Mouse (Mus musculus) kidney, postnatal 0 days (tissue): ENCODE measurements around the gene Chac1. TPM values are rescaled to one million over a fixed set of nuclear protein-coding genes. Genes with fewer than 3 reads are reported as not detected.

ENCODE experiments used
- ATAC-seq: fragments of 200-750 bp; cut with Nextera tagmentation; replicated peaks from 2 replicates; pipeline ENCODE4 v1.8.0; 2017; ENCODE audit warnings: low read depth, moderate number of reproducible peaks, moderate TSS enrichment, moderate library complexity; ENCODE audit not compliant: low FRiP score
- DNase-seq: peaks from one replicate; pipeline ENCODE4 v3.0.0-alpha.2; 2016; ENCODE audit warnings: low spot score
- H3K27ac ChIP-seq: fragments of 300-500 bp; sonication (generic); 2 replicates; pipeline ENCODE4 v1.5.1; 2014; ENCODE audit warnings: mild to moderate bottlenecking
- H3K27me3 ChIP-seq: fragments of 300-500 bp; sonication (generic); 2 replicates; pipeline ENCODE4 v1.6.1; 2014; ENCODE audit warnings: low read length, mixed read lengths; ENCODE audit not compliant: insufficient read depth
- H3K36me3 ChIP-seq: fragments of 300-500 bp; sonication (generic); 2 replicates; pipeline ENCODE4 v1.6.1; 2014; ENCODE audit warnings: low read length, mixed read lengths; ENCODE audit not compliant: insufficient read depth
- H3K4me1 ChIP-seq: fragments of 300-500 bp; sonication (generic); replicated peaks from 2 replicates; pipeline ENCODE4 v1.6.1; 2014; ENCODE audit warnings: antibody characterized with exemption, low read length, mixed read lengths; ENCODE audit not compliant: insufficient read depth
- H3K4me2 ChIP-seq: fragments of 300-500 bp; sonication (generic); 2 replicates; pipeline ENCODE4 v1.6.1; 2014; ENCODE audit warnings: mild to moderate bottlenecking, low read length, moderate library complexity, mixed read lengths
- H3K4me3 ChIP-seq: fragments of 300-500 bp; sonication (generic); replicated peaks from 2 replicates; pipeline ENCODE4 v1.5.1; 2014; ENCODE audit warnings: low read depth, low read length
- H3K9ac ChIP-seq: fragments of 300-500 bp; sonication (generic); 2 replicates; pipeline ENCODE4 v1.6.1; 2014; ENCODE audit warnings: low read depth, low read length
- H3K9me3 ChIP-seq: fragments of 300-500 bp; sonication (generic); replicated peaks from 2 replicates; pipeline ENCODE4 v1.6.1; 2016; ENCODE audit warnings: low read length, inconsistent platforms, mixed read lengths
- CTCF ChIP-seq: IDR thresholded peaks from 2 replicates; pipeline ENCODE4 v1.5.1; 2016; ENCODE audit warnings: antibody characterized with exemption, low read depth, mild to moderate bottlenecking, moderate library complexity
- WGBS: fragments of 180-500 bp; shearing (Covaris S2); extraction: QIAGEN DNeasy Blood & Tissue Kit; methylation state at CpG from one replicate; pipeline ENCODE4 v1.1.7; 2014; 5-methylcytosine and 5-hydroxymethylcytosine counted together
- polyA plus RNA-seq: library from polyadenylated mRNA; unstranded; fragments of >200 nt; fragmentation: Nextera tagmentation; extraction: Ambion mirVana; gene quantifications from 2 replicates; pipeline ENCODE4 v1.2.1, GENCODE M21; 2015

Gene Chac1
- polyA plus RNA-seq, 1 experiment from 2014 or later = 0.64 TPM

- Histone ChIP-seq H3K27me3 (no peaks in the 10 kb centered on the region), H3K9ac (no peak overlapping the region), H3K4me1 (no peaks in the 10 kb centered on the region), H3K36me3 (no peaks in the 10 kb centered on the region), H3K9me3 (no peaks in the 10 kb centered on the region), H3K4me2 (peak overlapping the region; percentile 10; the same call in 1 of the 2 replicates), H3K27ac (no peak overlapping the region), H3K4me3 (no peak overlapping the region)
- ATAC-seq (no peak), DNase-seq (no peak)
- 56% methylated on average over 1 of the region's 1 CpGs for WGBS
- no peak for TF ChIP-seq CTCF
Measured at GRCm38 (mm10) chr2:119334135-119334534, 16.9 kb upstream of the Chac1 start.

- Histone ChIP-seq H3K9ac (no peak overlapping the region), H3K27me3 (no peaks in the 10 kb centered on the region), H3K27ac (no peak overlapping the region), H3K4me3 (no peak overlapping the region), H3K4me2 (no peak overlapping the region), H3K4me1 (no peaks in the 10 kb centered on the region), H3K9me3 (no peaks in the 10 kb centered on the region), H3K36me3 (no peaks in the 10 kb centered on the region)
- DNase-seq = no peak
- ATAC-seq = no peak
- 82% methylated on average over 7 of the region's 7 CpGs for WGBS
- no peak for TF ChIP-seq CTCF
Measured at GRCm38 (mm10) chr2:119334964-119335525, 16.0 kb upstream of the Chac1 start.

GRCm38 (mm10) chr2:119335535-119335934 lies 15.5 kb upstream of the Chac1 start:
- no peaks in the 10 kb centered on the region for H3K9me3 ChIP-seq
- no peak overlapping the region; the same call in 1 of the 2 replicates for H3K27ac ChIP-seq
- no peak for TF ChIP-seq CTCF
- no peak for ATAC-seq
- no peak overlapping the region for H3K4me2 ChIP-seq
- 76% methylated on average over 1 of the region's 1 CpGs for WGBS
- H3K27me3 ChIP-seq = no peaks in the 10 kb centered on the region
- no peak overlapping the region for H3K4me3 ChIP-seq
- no peak overlapping the region for H3K9ac ChIP-seq
- no peaks in the 10 kb centered on the region for H3K4me1 ChIP-seq
- DNase-seq = no peak
- H3K36me3 ChIP-seq = no peaks in the 10 kb centered on the region

GRCm38 (mm10) chr2:119336002-119336401 lies 15.0 kb upstream of the Chac1 start:
- H3K27ac ChIP-seq = peak overlapping the region; percentile 67; the same call in 1 of the 2 replicates
- DNase-seq (no peak), ATAC-seq (no peak)
- no peak overlapping the region for H3K9ac ChIP-seq
- H3K4me2 ChIP-seq = no peak overlapping the region
- no peaks in the 10 kb centered on the region for H3K27me3 ChIP-seq
- H3K9me3 ChIP-seq = no peaks in the 10 kb centered on the region
- no peak overlapping the region for H3K4me3 ChIP-seq
- H3K4me1 ChIP-seq = no peaks in the 10 kb centered on the region
- 64% methylated on average over 2 of the region's 2 CpGs for WGBS
- no peaks in the 10 kb centered on the region for H3K36me3 ChIP-seq
- no peak for TF ChIP-seq CTCF

GRCm38 (mm10) chr2:119336470-119336869 lies 14.6 kb upstream of the Chac1 start:
- H3K27ac ChIP-seq = peak overlapping the region; percentile 67; the same call in 1 of the 2 replicates
- TF ChIP-seq CTCF = no peak
- WGBS = 71% methylated on average over 10 of the region's 10 CpGs
- H3K9ac ChIP-seq = no peak overlapping the region
- no peak for DNase-seq
- no peaks in the 10 kb centered on the region for H3K9me3 ChIP-seq
- no peaks in the 10 kb centered on the region for H3K36me3 ChIP-seq
- no peaks in the 10 kb centered on the region for H3K4me1 ChIP-seq
- no peaks in the 10 kb centered on the region for H3K27me3 ChIP-seq
- no peak overlapping the region for H3K4me2 ChIP-seq
- no peak overlapping the region for H3K4me3 ChIP-seq
- ATAC-seq = no peak

GRCm38 (mm10) chr2:119337425-119338265 lies 13.4 kb upstream of the Chac1 start:
- ATAC-seq = peak; percentile 89
- H3K9ac ChIP-seq = peak overlapping the region; percentile 65
- DNase-seq = peak; percentile 91
- H3K36me3 ChIP-seq = no peaks in the 10 kb centered on the region
- TF ChIP-seq CTCF = peak; percentile 94
- no peaks in the 10 kb centered on the region for H3K27me3 ChIP-seq
- WGBS = 8% methylated on average over 60 of the region's 60 CpGs
- peak overlapping the region; percentile 70 for H3K4me2 ChIP-seq
- no peaks in the 10 kb centered on the region for H3K4me1 ChIP-seq
- no peaks in the 10 kb centered on the region for H3K9me3 ChIP-seq
- peak overlapping the region; percentile 43 for H3K4me3 ChIP-seq
- peak overlapping the region; percentile 67 for H3K27ac ChIP-seq
